Mouse (Mus musculus) heart, adult 18-20 months (tissue): ENCODE results near the gene Fbxo36. TPM values are rescaled to one million over a fixed set of nuclear protein-coding genes. Genes with fewer than 3 reads are reported as not detected.

Experiments
- DNase-seq, 2 experiments: peaks; one replicate each; pipeline ENCODE4 v3.0.0; 2021 to 2022; ENCODE audit warnings: mixed read lengths in 1 of 2
- total RNA-seq, 2 experiments: library from RNA; stranded (reverse); gene quantifications; 2 replicates each; pipeline ENCODE4 v1.2.3; 2021

Fbxo36 gene
- total RNA-seq, 2 experiments from 2014 or later: 1.9 TPM

GRCm38 (mm10) chr1:84890503-84890902 is 50.9 kb downstream of the Fbxo36 start:
- no peak for DNase-seq

DNA sequence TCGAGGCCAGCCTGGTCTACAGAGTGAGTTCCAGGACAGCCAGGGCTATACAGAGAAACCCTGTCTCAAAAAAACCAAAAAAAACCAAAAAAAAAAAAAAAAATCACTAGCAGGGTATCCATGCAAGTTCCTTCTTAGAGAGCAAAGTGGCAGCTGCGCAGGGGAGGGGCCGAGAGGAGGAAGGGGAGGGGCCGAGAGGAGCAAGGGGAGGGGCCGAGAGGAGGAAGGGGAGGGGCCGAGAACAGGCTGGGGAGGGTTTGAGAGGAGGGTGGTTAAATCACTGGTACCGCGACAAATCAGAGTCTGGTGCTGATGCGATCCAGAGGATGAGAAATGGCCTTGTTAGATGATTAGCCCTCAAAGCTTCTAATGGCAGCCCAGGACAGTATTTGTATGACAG is 52.1 kb downstream of the Fbxo36 start:
- DNase-seq: no peak

- no peak for DNase-seq
These were observed 57.7 kb downstream of the Fbxo36 start for GRCm38 (mm10) chr1:84897364-84897763.

- no peak for DNase-seq
These were observed 59.5 kb downstream of the Fbxo36 start for GRCm38 (mm10) chr1:84899156-84899555.

DNA sequence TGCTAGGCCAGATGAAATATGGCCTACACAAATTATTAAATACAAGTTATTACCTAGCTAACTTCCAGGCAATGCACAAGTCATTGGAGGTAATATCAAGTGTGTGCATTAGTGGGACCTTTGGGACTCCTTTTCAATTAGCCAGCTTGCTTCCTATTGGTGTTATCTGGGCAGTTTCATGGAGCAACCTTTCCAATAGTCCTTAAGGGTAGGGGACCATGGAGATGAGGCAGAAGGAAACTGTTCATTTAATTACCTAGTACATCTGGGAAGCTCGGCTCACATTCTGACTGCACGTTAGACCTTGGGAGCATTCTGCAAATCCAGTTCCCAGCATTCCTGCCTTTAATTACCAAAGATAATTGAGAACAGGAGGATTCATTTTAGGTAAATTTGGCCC is 64.8 kb downstream of the Fbxo36 start:
- no peak for DNase-seq

GRCm38 (mm10) chr1:84910177-84910804 is 70.7 kb downstream of the Fbxo36 start:
- DNase-seq: no peak

DNA sequence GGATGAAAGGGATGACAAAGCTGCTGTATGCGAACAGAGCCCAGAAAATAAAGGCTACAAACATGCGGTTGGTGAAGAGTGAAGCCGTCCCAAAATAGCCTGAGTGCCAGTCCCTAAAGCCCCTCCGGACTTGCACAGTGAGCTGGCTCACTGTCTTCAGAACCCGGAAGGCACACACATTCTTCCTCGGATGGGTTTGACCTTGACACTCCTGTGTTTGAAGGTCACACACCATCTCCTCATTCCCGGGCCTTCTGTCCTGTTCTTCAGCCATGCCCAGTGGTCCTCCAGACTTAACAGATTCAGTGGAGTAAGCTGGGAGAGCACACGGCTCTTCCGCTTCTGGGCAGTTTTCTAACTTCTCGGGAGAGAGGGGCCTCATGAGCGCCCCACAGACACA is 72.9 kb downstream of the Fbxo36 start:
- DNase-seq: no peak

GRCm38 (mm10) chr1:84915010-84915409 is 75.4 kb downstream of the Fbxo36 start:
- DNase-seq: no peak

DNA sequence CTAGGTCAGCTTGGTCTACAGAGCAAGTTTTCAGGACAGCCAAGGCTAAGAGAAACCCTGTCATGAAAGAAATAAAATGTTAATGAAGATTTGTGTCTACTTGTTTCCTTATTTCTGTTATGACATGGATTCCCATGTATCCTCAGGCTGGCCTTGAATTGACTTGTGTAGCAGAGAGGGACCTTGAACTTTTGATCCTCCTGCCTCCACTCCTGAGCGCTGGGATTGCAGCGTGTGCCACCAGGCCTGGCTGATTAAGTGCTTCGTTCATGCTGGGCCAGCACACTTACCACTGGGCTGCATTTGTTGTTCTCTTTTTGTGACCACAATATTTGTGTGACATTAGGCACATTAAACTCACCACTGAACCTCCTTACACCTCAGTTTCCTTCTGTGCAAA is 79.2 kb downstream of the Fbxo36 start:
- DNase-seq: no peak

- no peak for DNase-seq
These were observed 83.8 kb downstream of the Fbxo36 start for GRCm38 (mm10) chr1:84923432-84923831.

DNA sequence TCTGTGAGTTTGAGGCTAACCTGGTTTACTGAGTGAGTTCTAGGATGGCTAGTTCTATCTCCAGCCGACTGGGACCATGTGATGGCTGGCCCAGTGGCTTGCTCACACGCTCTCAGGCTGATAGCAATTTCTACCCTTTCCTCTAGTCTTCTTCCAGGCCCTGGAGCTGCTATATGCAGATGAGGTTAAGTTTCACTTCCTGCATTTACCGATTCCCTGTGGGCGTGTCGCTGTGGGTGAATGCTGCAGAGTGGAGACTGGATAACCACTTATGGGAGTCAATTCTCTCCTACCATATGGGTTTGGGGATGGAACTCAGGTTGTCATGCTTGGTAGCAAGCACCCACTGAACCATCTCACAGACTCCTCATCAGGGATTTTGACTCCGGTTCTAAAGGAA is 84.5 kb downstream of the Fbxo36 start:
- DNase-seq: peak in 1 of 2 experiments; percentile 25

- peak in 1 of 2 experiments; percentile 31 for DNase-seq
These were observed 86.0 kb downstream of the Fbxo36 start for GRCm38 (mm10) chr1:84925599-84925998.

DNA sequence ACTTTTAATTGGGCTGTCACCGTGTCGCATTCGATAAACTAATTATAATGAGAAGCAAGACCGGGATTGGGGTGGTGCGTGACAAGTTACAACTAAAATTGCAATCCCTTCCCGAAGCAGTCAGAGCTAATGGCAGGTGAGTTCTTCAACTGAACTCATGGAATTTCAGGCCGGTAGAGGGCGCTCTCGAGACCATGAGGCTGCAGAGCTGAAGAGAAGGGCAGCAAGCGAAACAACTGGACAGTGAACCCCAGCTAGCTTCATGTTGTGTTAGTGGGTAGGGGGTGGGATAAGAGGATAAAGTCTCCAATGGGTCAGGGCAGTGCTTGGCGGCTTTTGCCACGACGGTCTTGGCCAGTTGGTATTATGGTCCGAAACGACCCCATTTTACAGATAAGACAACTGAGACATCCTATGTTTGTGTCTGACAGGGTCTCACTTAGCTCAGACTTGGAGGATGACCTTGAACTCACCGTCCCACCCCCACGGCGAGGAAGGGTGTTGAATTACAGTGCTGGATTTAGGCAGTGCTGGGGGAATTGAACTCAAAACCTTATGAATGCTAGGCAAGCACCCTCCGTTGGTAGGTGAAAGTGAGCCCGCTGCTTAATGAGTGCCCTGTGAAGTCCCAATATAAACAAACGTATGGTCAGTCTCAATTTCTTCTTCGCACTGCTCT is 94.0 kb downstream of the Fbxo36 start:
- DNase-seq: peak; percentile 69 to 84

DNA sequence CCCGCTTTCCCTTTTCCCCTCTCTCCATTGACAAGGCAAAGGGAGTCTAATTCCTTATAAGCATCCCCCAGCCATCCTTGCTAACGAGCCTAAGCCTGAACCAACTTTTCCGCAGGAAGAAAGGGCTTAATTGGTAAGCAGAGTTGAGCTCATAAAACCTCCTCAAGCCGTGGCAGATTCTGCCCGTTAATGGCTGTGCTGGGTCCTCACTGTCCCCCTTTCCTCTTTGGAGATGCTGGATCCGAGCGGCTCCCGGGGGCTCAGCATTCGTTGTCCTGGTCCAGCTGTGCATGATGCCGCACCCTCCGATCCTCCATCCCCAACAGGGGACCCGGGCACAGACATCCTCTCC is 94.5 kb downstream of the Fbxo36 start:
- no peak for DNase-seq

DNA sequence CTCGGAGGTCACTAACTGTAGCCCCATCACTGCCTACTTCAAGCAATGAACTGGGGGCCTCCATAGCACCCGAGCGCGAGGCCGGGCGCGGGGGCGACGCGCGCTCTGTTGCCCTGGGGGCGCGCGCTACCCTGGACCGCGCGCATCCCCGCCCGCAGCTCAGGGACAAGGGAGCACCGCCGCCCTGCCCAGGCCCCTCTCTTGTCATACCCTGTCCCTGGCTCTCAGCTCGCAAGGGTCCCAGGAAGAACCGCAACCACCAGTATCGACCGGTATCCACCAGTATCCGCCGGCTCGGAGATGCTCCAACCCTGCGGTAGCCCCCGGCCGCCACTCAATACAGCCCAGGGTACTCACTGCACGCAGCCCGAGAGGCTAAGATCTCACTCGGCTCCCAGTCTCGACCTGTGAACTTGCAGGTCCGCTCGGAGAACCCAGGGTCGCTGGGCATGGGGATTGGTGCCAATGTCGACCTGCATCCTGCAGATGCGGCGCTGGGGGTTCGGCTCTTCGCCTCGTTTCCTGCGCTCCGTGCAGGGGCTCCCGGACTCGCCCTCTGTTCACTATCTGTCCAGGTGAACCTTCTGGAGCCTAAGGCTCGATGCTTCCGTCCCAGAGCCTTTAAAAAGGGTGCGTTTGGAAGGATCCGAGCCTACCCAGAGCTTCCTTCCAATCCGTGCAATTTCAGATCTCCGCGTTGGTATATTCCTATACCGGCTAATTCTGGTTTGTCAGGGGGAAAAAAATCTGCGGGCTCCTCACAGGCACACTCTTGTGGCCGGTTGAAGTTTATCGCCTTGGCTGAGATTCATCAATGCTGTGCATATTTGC is 95.1 kb downstream of the Fbxo36 start, which contains the start of gene Slc16a14:
TSS of gene Slc16a14 (minus strand) at position 632 of the 831 bp plus-strand sequence.
- peak; percentile 12 to 29 for DNase-seq

DNA sequence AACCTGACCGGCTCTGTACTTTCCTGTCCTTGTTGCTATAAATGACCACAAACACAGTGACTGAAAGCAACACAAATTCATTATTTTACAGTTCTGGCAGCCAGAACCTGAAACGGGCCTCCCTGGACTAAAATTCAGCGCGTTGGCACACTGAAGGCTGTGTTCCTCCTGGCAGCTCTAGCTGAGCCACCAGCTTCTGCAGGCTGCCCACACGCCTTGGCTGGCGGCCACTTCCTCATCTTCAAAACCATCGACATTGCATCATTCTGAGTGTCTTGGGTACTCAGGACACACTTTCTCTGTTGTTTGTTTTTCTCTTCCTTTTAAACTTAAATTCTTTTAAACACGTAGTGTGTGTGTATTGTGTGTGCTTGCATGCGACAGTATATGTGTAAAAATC is 96.0 kb downstream of the Fbxo36 start:
- DNase-seq: peak; percentile 38 to 71

DNA sequence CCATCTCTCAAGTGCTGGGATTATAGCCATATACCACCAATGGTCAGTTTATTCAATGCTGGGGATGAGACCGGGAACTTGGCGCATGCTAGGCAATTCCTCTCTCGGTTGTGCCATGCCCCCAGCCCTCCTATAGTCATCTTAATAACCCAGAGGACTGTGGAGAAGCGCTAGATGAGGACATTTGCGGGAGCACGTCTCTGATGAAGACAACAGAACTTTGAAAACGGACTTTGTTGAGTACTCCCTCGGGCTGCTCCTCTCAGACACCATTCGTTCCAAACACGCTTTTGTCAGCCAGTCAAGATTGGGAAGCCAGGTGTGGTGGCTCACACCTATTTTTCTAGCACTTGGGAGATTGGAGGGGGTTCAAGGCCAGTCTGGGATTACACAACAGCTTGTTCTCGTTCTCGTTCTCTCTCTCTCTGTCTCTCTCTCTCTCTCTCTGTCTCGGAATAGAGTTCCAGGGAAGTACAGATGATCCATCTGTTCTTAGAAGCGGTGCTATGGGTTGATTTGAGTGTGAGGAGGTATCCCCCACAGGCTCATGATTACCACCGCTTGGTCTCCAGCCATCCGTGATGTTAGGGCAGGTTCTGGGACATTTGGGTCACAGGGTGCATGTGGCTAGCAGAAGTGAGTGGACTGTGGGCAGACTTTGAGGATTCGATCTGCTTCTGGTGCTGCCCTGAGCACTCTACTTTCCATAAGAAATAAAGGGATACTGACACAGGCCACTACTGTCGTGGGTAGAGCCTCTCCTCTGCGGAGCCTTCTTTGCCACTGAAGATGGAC is 97.3 kb downstream of the Fbxo36 start:
- no peak for DNase-seq

- DNase-seq: no peak
These were observed 99.8 kb downstream of the Fbxo36 start for GRCm38 (mm10) chr1:84939466-84939865.

GRCm38 (mm10) chr1:84940322-84940721 is 100.7 kb downstream of the Fbxo36 start:
- no peak for DNase-seq

- DNase-seq: no peak
These were observed 103.0 kb downstream of the Fbxo36 start for GRCm38 (mm10) chr1:84942666-84943065.

DNA sequence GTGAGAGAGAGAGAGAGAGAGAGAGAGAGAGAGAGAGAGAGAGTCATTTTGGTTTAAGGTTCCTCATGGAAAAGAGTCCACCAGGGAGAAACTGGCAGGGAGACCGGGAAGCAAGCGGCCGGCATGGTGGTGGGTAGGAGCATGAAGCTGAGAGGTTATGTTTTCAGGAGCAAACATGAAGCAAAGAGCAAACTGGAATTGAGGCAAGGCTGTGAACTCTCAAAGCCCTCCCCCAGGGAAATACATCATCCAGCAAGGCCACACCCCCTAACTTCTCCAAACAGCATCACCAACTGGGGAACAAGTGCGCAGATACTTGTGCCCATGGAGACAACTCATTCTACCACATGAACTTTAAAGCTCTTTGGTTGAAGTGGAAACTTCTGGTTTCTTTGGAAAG is 103.9 kb downstream of the Fbxo36 start:
- peak in 1 of 2 experiments; percentile 10 for DNase-seq

GRCm38 (mm10) chr1:84945950-84946349 is 106.3 kb downstream of the Fbxo36 start:
- DNase-seq: peak in 1 of 2 experiments; percentile 61
